Mouse (Mus musculus) heart, postnatal 0 days (tissue): ENCODE results near the gene Eif3l. TPM values are rescaled to one million over a fixed set of nuclear protein-coding genes. Genes with fewer than 3 reads are reported as not detected.

Experiments used
- ATAC-seq: fragments of 200-750 bp; cut with Nextera tagmentation; 2 replicates; pipeline ENCODE4 v1.8.0; 2017; ENCODE audit warnings: low read depth, moderate number of reproducible peaks, moderate library complexity; ENCODE audit not compliant: insufficient read depth
- DNase-seq: peaks from one replicate; pipeline ENCODE4 v3.0.0-alpha.2; 2016; ENCODE audit warnings: low spot score
- H3K27ac ChIP-seq: fragments of 300-500 bp; sonication (generic); 2 replicates; pipeline ENCODE4 v1.5.1; 2014; ENCODE audit warnings: low read depth, mild to moderate bottlenecking
- H3K27me3 ChIP-seq: fragments of 300-500 bp; sonication (generic); 2 replicates; pipeline ENCODE4 v1.6.1; 2014; ENCODE audit warnings: low read length, mixed read lengths; ENCODE audit not compliant: control insufficient read depth, insufficient read depth
- H3K36me3 ChIP-seq: fragments of 300-500 bp; sonication (generic); replicated peaks from 2 replicates; pipeline ENCODE4 v1.6.1; 2014; ENCODE audit warnings: low read length, mixed read lengths; ENCODE audit not compliant: control insufficient read depth, insufficient read depth
- H3K4me1 ChIP-seq: fragments of 300-500 bp; sonication (generic); 2 replicates; pipeline ENCODE4 v1.6.1; 2014; ENCODE audit warnings: antibody characterized with exemption; ENCODE audit not compliant: control insufficient read depth, insufficient read depth
- H3K4me2 ChIP-seq: fragments of 300-500 bp; sonication (generic); 2 replicates; pipeline ENCODE4 v1.6.1; 2014; ENCODE audit warnings: low read depth, mild to moderate bottlenecking, low read length, moderate library complexity
- H3K4me3 ChIP-seq: fragments of 300-500 bp; sonication (generic); 2 replicates; pipeline ENCODE4 v1.5.1; 2014; ENCODE audit warnings: low read depth, low read length
- H3K9ac ChIP-seq: fragments of 300-500 bp; sonication (generic); replicated peaks from 2 replicates; pipeline ENCODE4 v1.6.1; 2014; ENCODE audit warnings: low read depth, low read length, mixed read lengths
- H3K9me3 ChIP-seq: fragments of 300-500 bp; sonication (generic); replicated peaks from 2 replicates; pipeline ENCODE4 v1.6.1; 2016; ENCODE audit warnings: low read length; ENCODE audit not compliant: control insufficient read depth
- CTCF ChIP-seq: IDR thresholded peaks from 2 replicates; pipeline ENCODE4 v1.5.1; 2016; ENCODE audit warnings: antibody characterized with exemption, control low read depth, low read depth
- EP300 ChIP-seq: IDR thresholded peaks from 2 replicates; pipeline ENCODE4 v1.6.1; 2016; ENCODE audit warnings: antibody characterized with exemption, low read depth
- WGBS: fragments of 180-500 bp; shearing (Covaris S2); extraction: QIAGEN DNeasy Blood & Tissue Kit; methylation state at CpG from one replicate; pipeline ENCODE4 v1.1.7; 2014; 5-methylcytosine and 5-hydroxymethylcytosine counted together
- polyA plus RNA-seq: library from polyadenylated mRNA; unstranded; fragments of >200 nt; fragmentation: Nextera tagmentation; extraction: Ambion mirVana; gene quantifications from 2 replicates; pipeline ENCODE4 v1.2.1, GENCODE M21; 2015
- total RNA-seq: library from RNA; depleted of rRNA; stranded (reverse); fragments of >200 nt; gene quantifications from 2 replicates; pipeline ENCODE4 v1.2.3, GENCODE M21; 2014; ENCODE audit warnings: low replicate concordance

Gene Eif3l
- total and polyA plus RNA-seq, 2 experiments from 2014 or later, result 123 to 183 TPM

GRCm38 (mm10) chr15:79051461-79052360 lies 23.3 kb upstream of the Eif3l start:
- Histone ChIP-seq H3K4me2 (no peak overlapping the region), H3K27ac (no peak overlapping the region), H3K36me3 (peaks cover 47% of the 10 kb centered on the region), H3K4me3 (no peak overlapping the region), H3K4me1 (no peaks in the 10 kb centered on the region), H3K9ac (no peak overlapping the region), H3K9me3 (no peaks in the 10 kb centered on the region), H3K27me3 (no peaks in the 10 kb centered on the region)
- ATAC-seq, result no peak
- no peak for DNase-seq
- TF ChIP-seq CTCF (no peak), EP300 (no peak)
- WGBS, result 68% methylated on average over 13 of the region's 13 CpGs

- H3K36me3 ChIP-seq, result peaks cover 53% of the 10 kb centered on the region
- H3K27me3 ChIP-seq, result no peaks in the 10 kb centered on the region
- ATAC-seq (no peak), DNase-seq (no peak)
- 89% methylated on average over 2 of the region's 2 CpGs for WGBS
- no peak overlapping the region for H3K4me3 ChIP-seq
- H3K9ac ChIP-seq, result no peak overlapping the region
- H3K9me3 ChIP-seq, result no peaks in the 10 kb centered on the region
- TF ChIP-seq EP300 (no peak), CTCF (no peak)
- H3K4me1 ChIP-seq, result no peaks in the 10 kb centered on the region
- H3K27ac ChIP-seq, result no peak overlapping the region
- no peak overlapping the region for H3K4me2 ChIP-seq
These were observed 22.6 kb upstream of the Eif3l start for GRCm38 (mm10) chr15:79052366-79052765.

- TF ChIP-seq EP300, result no peak
- no peak for TF ChIP-seq CTCF
- H3K9me3 ChIP-seq, result no peaks in the 10 kb centered on the region
- no peak overlapping the region for H3K9ac ChIP-seq
- H3K36me3 ChIP-seq, result peaks cover 89% of the 10 kb centered on the region
- no peaks in the 10 kb centered on the region for H3K27me3 ChIP-seq
- ATAC-seq (no peak), DNase-seq (no peak)
- peaks cover 2% of the 10 kb centered on the region; the same call in 1 of the 2 replicates for H3K4me1 ChIP-seq
- H3K27ac ChIP-seq, result no peak overlapping the region
- 86% methylated on average over 7 of the region's 7 CpGs for WGBS
- H3K4me3 ChIP-seq, result no peak overlapping the region
- H3K4me2 ChIP-seq, result no peak overlapping the region
These were observed 18.4 kb upstream of the Eif3l start for GRCm38 (mm10) chr15:79056601-79057000.

GRCm38 (mm10) chr15:79057850-79058249 lies 17.1 kb upstream of the Eif3l start:
- H3K4me1 ChIP-seq, result peaks cover 8% of the 10 kb centered on the region; the same call in 1 of the 2 replicates
- H3K27ac ChIP-seq, result no peak overlapping the region
- H3K4me2 ChIP-seq, result no peak overlapping the region
- H3K9me3 ChIP-seq, result no peaks in the 10 kb centered on the region
- WGBS, result 80% methylated on average over 6 of the region's 6 CpGs
- DNase-seq (no peak), ATAC-seq (no peak)
- peaks cover 81% of the 10 kb centered on the region for H3K36me3 ChIP-seq
- no peak overlapping the region for H3K9ac ChIP-seq
- H3K4me3 ChIP-seq, result no peak overlapping the region
- TF ChIP-seq CTCF (no peak), EP300 (no peak)
- H3K27me3 ChIP-seq, result no peaks in the 10 kb centered on the region

- Histone ChIP-seq H3K9ac (no peak overlapping the region), H3K27ac (no peak overlapping the region), H3K4me2 (no peak overlapping the region), H3K4me3 (no peak overlapping the region), H3K36me3 (peaks cover 49% of the 10 kb centered on the region), H3K9me3 (no peaks in the 10 kb centered on the region), H3K27me3 (no peaks in the 10 kb centered on the region), H3K4me1 (peaks cover 13% of the 10 kb centered on the region; the same call in 1 of the 2 replicates)
- TF ChIP-seq CTCF, result no peak
- TF ChIP-seq EP300, result no peak
- no peak for DNase-seq
- no peak for ATAC-seq
- WGBS, result 68% methylated on average over 14 of the region's 14 CpGs
These were observed 14.0 kb upstream of the Eif3l start for GRCm38 (mm10) chr15:79060887-79061565.
